Mouse (Mus musculus): ENCODE measurements around the gene Me3.
A peak's percentile ranks its signal among the peaks of the same experiment; 100 is the strongest.

The Me3 gene

DNA sequence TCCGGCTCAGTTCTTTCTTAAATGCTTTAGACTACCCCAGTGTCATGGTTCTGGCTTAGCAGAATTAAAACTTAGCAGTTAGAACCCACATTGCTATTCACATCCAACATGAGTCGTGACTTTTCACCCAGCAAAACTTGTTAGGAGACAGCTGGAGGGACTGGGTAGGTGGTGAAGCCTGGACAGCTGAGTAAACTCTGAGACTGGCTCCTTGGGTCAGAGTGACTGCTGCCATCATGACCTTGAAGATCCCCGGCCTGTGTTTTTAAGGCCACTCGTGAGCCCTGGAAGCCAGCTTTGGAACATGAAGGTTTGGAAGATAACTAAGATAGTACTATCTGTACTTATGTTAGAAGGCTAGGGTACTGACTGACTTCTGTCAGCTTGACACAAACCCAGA is 35.4 kb downstream of the Me3 start:
- DNase-seq (ENCODE audit: low spot score), result no peak

DNA sequence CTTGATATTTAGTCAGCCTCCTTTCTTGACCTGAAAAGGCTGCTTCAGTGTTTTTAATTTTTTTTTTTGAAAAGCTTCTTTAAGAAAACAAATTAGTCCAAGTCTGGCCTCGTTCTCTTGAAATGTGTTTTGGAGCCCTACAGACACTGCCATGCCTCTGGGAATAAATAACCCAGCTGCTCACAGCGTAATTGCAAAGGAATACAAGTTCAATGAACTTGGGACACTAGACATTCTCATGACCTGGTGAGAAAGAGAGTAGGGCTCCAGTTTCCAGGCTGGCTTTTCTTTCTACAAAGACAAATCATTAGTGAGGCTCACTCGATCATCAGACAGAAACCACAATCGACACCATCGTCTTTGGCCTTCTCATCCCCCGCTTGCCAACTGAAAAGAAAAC is 37.3 kb downstream of the Me3 start:
- no peak for DNase-seq (ENCODE audit: low spot score)

DNA sequence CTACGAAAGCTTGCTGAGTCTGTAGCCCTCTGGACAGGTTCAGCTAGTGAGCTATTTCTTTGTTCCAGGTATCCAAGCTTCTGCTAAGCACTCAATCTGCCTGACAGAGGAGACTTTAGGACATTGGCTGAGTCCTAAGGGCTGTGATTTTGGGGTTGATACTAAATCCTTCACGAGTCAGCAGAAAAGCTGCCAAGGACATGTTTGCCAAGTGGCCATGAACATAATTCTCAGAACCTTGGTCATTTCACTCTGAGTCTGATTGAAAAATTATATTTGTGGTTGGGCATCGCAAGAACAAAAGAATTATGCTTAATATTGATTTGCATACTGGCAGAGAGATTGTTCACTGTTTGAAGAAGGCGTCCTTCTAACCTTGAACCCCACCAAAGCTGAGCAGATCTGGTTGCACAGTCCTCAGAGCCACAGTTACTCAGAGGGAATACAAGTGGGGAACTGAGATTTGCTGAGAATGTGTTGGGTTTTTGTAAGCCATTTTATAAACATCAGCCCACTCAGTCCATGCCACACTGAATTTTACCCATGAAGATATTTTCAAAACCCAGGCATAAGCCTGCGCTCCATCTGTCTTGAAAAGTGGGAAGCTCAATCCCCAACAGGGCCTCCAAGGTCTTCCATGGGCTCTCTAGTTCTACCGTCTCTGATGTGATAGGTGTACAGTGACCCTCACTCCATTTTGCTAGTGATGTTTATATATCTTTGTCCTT is 39.1 kb downstream of the Me3 start:
- DNase-seq (ENCODE audit: low spot score), result peak; percentile 6

DNA sequence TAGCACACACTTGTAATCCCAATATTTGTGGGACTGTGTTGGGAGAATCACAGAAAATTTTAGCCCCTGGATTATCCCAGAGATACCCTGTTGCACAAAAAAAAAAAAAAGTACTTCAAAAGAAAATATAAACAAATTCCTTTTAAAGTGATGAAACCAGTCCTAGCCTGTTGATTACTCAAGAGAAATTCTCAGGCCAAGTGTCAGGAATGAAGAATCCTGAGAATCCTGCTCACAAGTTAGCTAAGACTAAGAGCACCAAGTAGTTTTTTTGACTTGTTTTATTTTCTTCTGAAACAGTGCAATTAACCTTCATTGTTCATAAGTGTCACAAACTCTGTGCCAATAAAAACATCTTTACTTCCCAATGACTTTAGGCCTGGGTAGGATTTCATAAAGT is 44.0 kb downstream of the Me3 start:
- DNase-seq (ENCODE audit: low spot score), result no peak

- no peak for DNase-seq (ENCODE audit: low spot score)
Observed at GRCm38 (mm10) chr7:89677850-89678249, 45.7 kb downstream of the Me3 start.

DNA sequence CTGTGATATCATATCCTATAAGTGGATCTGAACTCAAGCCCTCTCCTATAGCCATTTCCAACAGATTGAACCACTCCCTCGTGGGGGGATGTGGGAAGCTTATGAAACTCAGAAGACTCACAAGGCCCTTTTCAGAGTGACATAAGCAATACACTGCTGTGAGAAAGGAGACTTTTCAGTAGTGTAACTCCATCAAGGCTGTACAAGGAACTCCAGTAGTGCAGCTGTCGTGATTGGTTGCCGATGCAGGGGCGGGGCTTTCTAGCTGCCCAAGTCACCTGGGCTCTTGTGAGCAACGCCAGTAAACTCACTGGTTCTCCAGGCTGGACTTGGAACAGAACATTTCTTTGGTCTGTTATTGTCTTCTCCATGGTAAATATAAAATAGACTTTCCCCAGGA is 46.5 kb downstream of the Me3 start:
- DNase-seq (ENCODE audit: low spot score), result no peak

GRCm38 (mm10) chr7:89679139-89679538 is 46.9 kb downstream of the Me3 start:
- DNase-seq (ENCODE audit: low spot score), result no peak

GRCm38 (mm10) chr7:89679621-89680140 is 47.5 kb downstream of the Me3 start:
- DNase-seq (ENCODE audit: low spot score), result no peak

DNA sequence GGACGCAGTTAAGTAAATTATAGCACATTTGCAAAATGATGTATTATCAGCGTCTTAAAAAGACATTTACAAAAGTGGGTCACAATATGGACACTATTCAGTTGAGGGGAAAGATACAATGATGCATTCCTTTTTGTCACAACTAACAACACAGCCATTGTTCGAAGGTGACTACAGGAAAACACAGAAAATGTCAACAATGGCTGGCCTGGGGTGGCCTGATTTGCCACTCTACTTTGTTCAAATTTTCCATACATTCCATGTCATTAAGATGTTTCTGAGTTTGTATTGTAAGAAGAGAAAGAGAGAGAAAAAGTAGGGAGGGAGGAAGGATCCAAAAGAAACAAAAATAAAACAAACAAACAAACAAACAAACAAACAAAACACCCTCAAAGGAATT is 48.7 kb downstream of the Me3 start:
- no peak for DNase-seq (ENCODE audit: low spot score)

GRCm38 (mm10) chr7:89681666-89682470 is 49.7 kb downstream of the Me3 start:
- peak; percentile 57 for DNase-seq (ENCODE audit: low spot score)

DNA sequence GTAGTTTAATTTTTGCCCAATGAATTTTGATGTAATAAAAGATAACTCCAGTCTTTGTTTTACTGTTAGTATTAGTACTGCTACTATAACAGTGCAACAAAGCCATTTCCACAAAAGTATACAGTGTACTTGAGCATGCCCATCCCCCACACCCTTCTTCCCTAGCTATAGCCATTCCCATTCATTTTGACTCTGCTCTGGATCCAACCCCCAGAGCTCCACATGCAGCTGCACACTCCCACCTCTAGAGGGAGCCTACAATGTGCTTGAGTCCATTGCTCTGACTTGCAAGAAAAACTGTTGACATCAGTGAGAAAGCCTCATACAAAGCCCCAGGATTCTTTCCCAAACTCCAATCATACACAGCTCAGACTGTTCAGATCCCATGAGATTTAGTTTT is 66.0 kb downstream of the Me3 start:
- no peak for DNase-seq (ENCODE audit: low spot score)

DNA sequence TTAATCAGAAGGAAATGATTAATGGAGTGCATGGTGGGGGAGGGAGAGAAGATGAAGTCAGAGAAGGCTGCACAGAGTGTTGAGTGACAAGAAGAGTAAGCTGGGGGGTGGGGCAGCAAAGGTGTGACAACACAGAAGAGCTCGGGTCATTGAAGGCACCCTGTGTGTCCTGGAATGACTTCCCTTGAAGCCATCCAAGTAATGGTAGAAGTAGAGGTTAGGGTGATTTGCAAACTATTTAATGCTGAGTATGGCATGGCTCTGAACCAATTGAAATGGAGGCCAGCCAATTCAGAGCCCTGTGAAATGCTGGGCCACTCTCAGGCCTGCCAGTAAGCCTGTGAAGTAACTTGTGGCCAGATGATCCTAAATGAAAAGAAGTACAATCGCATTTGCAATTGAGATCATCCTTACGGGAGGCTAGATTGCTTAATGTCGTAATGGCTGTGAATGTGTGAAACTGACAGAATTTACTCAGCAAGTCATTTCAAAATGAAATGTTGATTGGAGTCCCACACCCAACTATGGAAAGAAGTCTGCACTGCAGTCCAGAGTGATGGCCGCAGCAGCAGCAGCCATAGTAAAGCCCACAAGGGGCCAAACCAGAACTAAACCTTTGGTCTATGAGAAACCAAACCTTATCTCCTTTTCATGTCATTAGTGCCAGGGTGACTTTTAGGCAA is 67.6 kb downstream of the Me3 start:
- DNase-seq (ENCODE audit: low spot score), result no peak

DNA sequence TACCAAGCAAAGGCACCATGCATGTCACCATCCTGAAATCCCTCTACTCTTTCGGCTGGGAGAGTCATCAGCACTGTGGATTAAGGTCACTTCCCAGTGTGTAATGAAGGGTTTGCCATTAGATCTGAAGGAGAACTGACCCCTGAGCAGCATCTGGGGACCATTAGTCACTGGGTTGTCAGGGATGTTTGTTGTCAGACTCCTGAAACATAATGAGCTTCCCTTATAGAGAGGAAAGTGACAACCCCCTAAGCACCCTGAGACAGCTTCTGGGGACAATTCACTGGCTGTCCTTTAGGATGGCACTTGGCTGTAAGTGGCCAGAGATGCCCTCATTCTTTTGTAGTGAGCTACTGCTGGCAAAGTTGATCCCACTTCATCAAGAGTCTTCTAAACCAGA is 68.3 kb downstream of the Me3 start:
- no peak for DNase-seq (ENCODE audit: low spot score)

DNA sequence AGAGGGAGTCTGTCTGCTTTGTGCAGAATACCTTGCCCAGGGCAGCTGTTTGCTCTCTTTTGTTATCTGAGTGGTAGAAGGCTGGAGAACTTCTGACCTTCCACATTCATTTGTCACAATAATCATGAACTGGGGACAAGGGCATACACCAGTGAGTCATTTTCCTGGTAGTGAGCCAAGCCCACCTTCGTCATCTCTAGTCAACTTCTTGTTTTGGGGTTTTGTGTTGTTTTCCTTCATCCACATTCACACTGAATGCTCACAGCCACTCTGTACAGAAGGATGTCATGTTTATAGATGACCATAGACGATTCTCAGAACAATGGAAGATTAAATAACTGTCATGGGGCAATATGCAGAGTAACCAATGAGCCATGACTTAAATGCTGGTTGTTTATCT is 78.6 kb downstream of the Me3 start:
- no peak for DNase-seq (ENCODE audit: low spot score)

- no peak for DNase-seq (ENCODE audit: low spot score)
Observed at GRCm38 (mm10) chr7:89713059-89713458, 80.9 kb downstream of the Me3 start.

GRCm38 (mm10) chr7:89716226-89716625 is 84.0 kb downstream of the Me3 start:
- DNase-seq (ENCODE audit: low spot score), result no peak

DNA sequence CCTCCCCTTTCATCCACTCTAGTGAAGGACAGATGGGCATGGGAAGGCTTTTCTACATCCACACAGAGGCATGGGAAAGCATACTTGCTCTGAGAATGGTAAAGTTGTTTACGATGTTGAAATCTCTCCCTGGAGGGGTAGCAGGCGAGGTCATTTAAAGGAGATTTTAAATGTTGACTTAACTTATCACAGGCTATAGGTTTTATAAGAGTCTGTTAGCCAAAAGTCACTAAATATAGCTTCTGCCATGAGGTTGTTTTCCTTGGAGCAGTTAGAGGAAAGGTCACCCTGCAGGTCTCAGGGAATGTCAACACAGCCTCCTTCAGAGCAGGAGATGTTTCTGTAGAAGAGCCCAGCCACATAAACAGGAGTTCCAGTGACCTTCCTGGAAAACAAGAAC is 85.3 kb downstream of the Me3 start:
- DNase-seq (ENCODE audit: low spot score), result no peak

DNA sequence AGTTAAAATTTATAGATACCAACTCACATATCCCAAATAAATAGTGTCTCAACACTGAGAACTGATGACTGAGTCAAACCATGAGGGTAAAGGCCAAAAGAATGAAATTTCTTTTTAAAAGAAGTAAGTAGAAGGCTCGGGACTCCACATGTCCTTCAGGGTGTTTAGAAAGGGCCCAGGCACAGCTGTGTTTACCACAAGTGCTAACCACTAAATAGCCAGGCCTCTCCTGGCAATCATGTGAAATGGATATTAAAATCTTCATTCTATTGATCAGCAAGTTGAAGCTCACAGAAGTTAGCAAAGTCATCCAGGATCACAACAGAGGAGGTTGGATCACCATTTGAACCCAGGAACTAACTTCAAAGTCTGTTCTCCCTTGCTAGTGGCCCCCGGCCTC is 86.1 kb downstream of the Me3 start:
- no peak for DNase-seq (ENCODE audit: low spot score)

DNA sequence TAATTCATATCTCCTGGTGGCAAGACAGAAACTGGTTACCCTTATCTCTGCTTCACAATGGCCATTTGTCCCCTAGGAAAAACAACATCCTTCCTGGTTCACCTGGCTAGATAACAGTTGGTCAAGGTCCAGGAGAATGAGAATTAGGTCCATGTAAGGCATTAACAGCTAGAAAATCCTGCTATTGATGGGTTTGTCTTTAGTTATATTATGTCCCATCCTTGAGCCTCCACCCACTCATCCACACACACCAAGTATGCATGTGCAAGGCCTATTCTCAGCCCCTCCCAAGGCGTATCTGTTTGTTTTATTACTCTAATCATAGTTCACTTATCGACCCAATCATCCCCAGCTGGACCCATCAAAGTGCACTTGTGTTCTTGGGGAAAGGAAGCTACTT is 88.1 kb downstream of the Me3 start:
- DNase-seq (ENCODE audit: low spot score), result no peak

- no peak for DNase-seq (ENCODE audit: low spot score)
Observed at GRCm38 (mm10) chr7:89726712-89727111, 94.5 kb downstream of the Me3 start.

GRCm38 (mm10) chr7:89727615-89728014 is 95.4 kb downstream of the Me3 start:
- DNase-seq (ENCODE audit: low spot score), result no peak

DNA sequence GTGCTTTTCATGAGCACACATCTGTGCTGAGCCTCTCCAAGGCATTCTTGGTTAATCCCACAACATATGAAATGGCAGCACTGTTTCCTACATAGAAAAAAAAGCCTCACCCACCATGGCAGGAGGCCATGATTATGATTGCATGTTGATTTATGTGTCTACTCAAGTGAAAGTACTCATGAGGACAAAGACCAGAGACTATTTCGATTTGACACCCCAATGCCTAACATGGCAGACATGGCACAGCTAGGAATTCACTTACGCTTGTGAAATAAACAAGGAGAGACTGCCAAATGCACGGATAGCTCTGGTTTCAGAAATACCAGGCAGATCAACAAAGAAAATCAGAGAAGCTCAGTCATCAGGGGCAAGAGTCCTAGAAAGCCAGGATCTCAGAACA is 96.2 kb downstream of the Me3 start:
- DNase-seq (ENCODE audit: low spot score), result no peak

GRCm38 (mm10) chr7:89730514-89730913 is 98.3 kb downstream of the Me3 start:
- DNase-seq (ENCODE audit: low spot score), result no peak
